Mouse (Mus musculus): Measurements from ENCODE around the gene Uox. TPM values are rescaled to one million over a fixed set of nuclear protein-coding genes. Genes with fewer than 3 reads are reported as not detected.

Gene Uox
- total RNA-seq, 2 experiments from 2014 or later = 0.76 to 23.6 TPM

DNA sequence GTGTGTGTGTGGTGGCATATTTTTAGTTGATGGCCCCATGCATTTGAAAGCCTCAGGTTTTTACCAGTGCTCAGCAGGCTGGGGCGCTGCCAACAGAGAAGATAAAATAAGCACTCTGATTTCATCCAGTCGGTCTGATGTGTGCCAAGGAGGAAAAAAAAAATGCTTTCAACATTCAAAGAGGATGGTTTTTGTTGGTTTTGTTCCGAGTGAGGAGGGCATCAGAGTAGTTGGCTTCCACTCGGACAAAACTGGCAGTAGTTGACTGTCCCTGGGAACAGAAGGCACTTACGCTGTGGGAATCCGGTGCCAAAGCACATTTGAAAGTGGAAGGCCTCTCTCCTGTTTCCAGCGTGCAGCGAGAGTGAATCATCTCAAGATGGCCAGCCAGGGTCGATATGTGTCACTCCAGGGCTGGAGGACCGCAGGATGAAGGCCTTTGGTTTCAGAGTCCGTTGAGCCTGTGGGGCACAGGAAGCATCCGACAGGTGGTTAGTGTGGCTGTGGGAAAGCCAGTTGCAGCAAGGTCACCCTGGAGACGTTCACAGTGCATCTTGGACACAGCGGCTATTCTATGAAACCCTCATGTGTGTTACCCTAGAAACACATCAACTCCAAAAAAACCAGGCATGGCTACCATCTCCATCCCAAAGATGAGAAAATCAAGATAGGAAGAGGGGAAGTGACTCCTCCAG, 50.5 kb downstream of the Uox start:
- peak; percentile 4 to 14 for DNase-seq (ENCODE audit: low spot score in 2 of 2)

DNA sequence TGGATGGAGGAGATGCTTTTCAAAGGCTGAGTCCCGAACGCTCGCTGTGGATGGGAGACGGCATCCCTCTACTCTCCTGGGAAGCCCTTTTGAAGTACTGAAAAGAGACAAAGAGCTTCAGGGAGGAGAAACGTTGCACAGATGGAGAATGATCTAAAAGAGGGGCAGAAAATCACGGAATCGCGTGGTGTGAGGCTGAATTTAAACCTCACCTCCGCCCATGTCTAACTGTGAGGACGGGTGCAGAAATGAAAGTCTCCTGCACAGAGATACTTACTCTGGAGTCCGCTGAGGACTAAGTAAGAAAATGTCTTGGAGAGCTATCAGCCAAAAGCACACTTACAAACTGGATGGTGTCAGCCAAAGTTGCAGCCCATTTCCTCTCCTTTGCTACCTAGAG, 51.7 kb downstream of the Uox start:
- no peak for DNase-seq (ENCODE audit: low spot score in 2 of 2)

GRCm38 (mm10) chr3:146625766-146626165, 55.5 kb downstream of the Uox start:
- no peak for DNase-seq (ENCODE audit: low spot score in 2 of 2)

- no peak for DNase-seq (ENCODE audit: low spot score in 2 of 2)
Observed at GRCm38 (mm10) chr3:146628227-146628982, 58.2 kb downstream of the Uox start.

- DNase-seq (ENCODE audit: low spot score in 2 of 2) = no peak
Observed at GRCm38 (mm10) chr3:146632506-146632905, 62.3 kb downstream of the Uox start.

GRCm38 (mm10) chr3:146641818-146642427, 71.7 kb downstream of the Uox start:
- DNase-seq (ENCODE audit: low spot score in 2 of 2) = no peak

- DNase-seq (ENCODE audit: low spot score in 2 of 2) = no peak
Observed at GRCm38 (mm10) chr3:146649311-146649894, 79.2 kb downstream of the Uox start.

DNA sequence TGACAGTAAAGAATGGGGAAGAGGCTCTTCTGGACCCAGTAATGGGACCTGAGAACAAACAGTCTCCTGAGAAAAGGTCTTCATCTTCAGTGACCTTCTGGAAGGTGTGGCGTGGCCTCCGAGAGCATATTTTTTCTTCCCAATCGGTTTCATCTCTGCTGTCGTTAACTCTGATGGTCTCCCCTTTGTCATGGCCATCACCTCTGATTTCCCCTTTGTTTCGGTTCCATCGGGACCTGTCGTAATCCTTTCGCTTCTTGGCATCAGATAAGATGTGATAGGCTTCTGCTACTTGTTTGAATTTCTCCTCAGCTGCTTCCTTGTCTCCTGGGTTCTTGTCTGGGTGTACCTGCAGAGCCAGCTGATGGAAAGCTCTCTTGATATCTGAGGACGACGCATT, 80.5 kb downstream of the Uox start:
- DNase-seq (ENCODE audit: low spot score in 2 of 2) = no peak

DNA sequence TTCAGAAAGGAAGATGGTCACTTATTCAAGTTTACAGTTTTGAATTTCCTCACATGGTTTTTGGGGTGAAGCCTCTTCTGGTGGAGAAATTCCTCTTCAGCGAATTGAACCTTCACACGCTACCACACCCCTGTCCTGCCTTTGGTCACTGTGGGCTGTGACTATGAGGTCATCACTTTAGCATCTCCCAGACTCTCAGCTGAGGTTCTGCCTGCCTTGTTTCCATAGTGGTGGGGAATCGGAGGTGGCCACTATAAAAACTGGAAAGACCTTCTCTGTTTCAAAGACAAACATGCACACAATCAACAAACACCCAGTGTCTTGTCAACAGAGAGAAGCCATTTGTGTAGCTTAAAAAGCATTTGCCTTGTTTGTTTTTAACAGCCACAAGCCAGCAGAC, 81.0 kb downstream of the Uox start, which contains the start of gene 4930503B20Rik:
TSS of gene 4930503B20Rik (minus strand) at position 101 of the 400 bp plus-strand sequence.
- no peak for DNase-seq (ENCODE audit: low spot score in 2 of 2)

DNA sequence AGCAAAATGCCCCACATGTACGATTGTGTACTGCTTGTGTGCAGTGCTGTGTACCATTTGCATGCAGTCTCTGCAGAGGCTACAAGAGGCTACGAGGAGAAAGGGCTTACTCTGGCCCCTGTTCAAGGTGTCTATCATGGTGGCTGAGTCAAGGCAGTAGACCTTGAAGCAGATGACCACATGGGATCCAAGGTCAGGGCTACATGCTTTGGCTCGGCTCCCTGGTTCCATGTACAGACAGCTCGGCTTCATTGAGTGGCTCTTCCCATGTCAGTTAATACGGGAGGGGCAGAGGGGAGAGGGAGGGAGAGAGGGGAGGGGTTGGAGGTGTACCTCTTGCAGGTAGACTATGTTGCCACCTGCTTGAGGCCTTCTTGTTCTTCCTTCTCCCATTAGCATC, 82.2 kb downstream of the Uox start:
- no peak for DNase-seq (ENCODE audit: low spot score in 2 of 2)

DNA sequence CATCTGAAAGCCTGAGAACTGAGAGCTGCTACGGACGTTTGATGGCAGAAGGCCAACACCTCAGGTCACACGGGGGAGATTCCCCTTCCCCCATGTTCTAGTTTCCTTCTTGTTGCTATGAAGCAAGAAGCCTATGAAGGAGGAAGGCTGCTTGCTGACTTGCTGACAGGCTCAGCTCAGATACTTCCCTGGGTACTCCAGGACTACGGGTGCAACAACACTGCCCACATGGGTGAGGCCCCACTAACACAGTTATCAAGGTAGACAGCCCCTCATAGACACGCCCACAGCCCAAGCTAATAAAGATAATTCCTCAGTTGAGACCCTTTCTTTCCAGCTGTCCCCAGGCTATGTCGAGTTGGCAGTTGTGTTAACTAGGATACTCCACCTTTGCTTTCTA, 83.5 kb downstream of the Uox start:
- no peak for DNase-seq (ENCODE audit: low spot score in 2 of 2)

GRCm38 (mm10) chr3:146655111-146655577, 84.9 kb downstream of the Uox start:
- no peak for DNase-seq (ENCODE audit: low spot score in 2 of 2)

DNA sequence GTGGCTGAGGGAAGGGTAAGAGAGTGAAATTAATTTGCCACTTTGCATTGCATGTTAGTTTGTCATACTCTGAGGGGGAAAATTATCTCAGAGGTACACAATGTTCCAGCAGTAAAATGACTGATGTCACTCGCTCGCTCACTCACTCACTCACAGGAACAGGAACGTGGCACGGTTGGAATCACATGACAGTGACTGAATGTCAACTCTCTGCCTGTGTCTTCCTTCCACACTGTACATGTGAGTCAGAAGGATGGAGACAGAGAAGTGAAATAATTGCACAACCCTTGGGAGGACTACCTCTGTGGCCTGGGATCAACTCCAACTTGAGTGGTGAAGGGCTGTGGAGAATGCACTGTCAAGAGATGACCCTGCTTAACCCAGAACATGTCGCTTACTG, 87.2 kb downstream of the Uox start:
- DNase-seq (ENCODE audit: low spot score in 2 of 2) = no peak

DNA sequence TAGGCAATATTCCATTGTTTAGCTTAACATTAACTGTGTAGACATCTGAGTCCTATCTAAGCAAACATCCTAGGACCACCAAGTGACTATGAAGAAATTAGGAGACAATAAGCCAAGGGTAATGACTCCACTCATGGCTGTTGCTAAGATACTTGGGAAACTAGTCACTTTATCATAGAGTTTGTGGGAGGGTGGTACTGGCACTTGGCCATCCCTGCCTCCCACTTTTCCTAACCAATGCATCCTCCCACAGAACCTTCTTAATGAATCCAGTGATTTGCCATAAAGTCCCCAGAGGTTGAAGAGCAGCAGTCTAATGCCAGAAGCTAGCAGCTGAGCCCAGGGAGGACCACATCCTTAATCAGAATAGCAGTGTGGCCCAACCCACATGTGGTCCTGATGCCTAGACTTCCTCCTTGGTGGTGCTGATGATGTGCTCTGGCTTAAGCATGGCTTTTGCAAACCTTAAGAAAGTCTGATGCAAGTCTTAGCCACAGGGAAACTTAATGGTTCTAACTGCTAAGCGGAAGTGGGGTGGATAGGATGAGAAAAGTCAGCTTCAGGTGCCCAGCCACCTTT, 87.9 kb downstream of the Uox start:
- no peak for DNase-seq (ENCODE audit: low spot score in 2 of 2)

- no peak for DNase-seq (ENCODE audit: low spot score in 2 of 2)
Observed at GRCm38 (mm10) chr3:146659321-146659720, 89.1 kb downstream of the Uox start.

- DNase-seq (ENCODE audit: low spot score in 2 of 2) = no peak
Observed at GRCm38 (mm10) chr3:146661001-146661400, 90.8 kb downstream of the Uox start.

GRCm38 (mm10) chr3:146661907-146662306, 91.7 kb downstream of the Uox start:
- no peak for DNase-seq (ENCODE audit: low spot score in 2 of 2)

- DNase-seq (ENCODE audit: low spot score in 2 of 2) = no peak
Observed at GRCm38 (mm10) chr3:146671121-146671520, 100.9 kb downstream of the Uox start.

GRCm38 (mm10) chr3:146675101-146675500, 104.9 kb downstream of the Uox start:
- DNase-seq (ENCODE audit: low spot score in 2 of 2) = no peak

- DNase-seq (ENCODE audit: low spot score in 2 of 2) = no peak
Observed at GRCm38 (mm10) chr3:146676193-146676592, 106.0 kb downstream of the Uox start.

- no peak for DNase-seq (ENCODE audit: low spot score in 2 of 2)
Observed at GRCm38 (mm10) chr3:146679646-146680045, 109.4 kb downstream of the Uox start.

Data from adrenal gland, postnatal 4 days (tissue).